Mouse (Mus musculus): ENCODE measurements at regions not wholly inside any gene's neighbourhood (a gene's known extent, or its start where the extent isn't known, plus 50 kb on each side); places are given as distances from the start of the nearest gene placed in this dataset.

DNA sequence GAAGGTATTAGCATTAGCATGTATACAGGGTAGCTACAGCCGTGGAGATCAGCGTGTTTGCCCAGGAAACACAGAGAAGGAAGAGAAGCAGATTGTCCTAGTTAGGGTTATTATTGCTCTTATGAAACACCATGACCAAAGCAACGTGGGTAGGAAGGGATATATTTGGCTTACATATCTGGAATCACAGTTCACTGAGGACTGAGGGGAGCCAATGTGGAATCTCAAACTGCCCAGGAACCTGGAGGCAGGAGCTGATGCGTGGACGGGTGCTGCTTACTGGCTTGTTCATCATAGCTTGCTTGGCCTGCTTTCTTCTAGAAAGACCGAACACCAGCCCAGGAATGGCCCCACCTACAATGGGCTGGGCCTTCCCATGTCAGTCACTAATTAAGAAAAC, 238.4 kb downstream of the Atp23 start:
- 79% methylated on average over 6 of the region's 6 CpGs for WGBS
- H3K27me3 ChIP-seq (ENCODE audit: control insufficient read depth, insufficient read depth, low read length): no peaks in the 10 kb centered on the region
- no peak for ATAC-seq (ENCODE audit: insufficient number of reproducible peaks, insufficient read depth, low FRiP score, low read depth)
- no peaks in the 10 kb centered on the region for H3K36me3 ChIP-seq (ENCODE audit: control insufficient read depth, insufficient read depth, low read length)
- no peak overlapping the region for H3K4me3 ChIP-seq (ENCODE audit: control insufficient read depth in 1 of 2, insufficient read depth in 1 of 2, low read depth in 1 of 2, low read length in 2 of 2)
- no peaks in the 10 kb centered on the region for H3K4me1 ChIP-seq (ENCODE audit: control insufficient read depth in 2 of 2, insufficient read depth in 2 of 2, low read length in 2 of 2)
- H3K4me2 ChIP-seq (ENCODE audit: low read length): no peak overlapping the region
- 0 out of 2 replicates have a peak, but pooled peaks cover 3% of the 10 kb centered on the region for H3K9me3 ChIP-seq (ENCODE audit: control insufficient read depth, low read length)
- no peak overlapping the region for H3K9ac ChIP-seq (ENCODE audit: low read length)
- no peak overlapping the region for H3K27ac ChIP-seq (replicated peaks in 1 of 2; ENCODE audit: control insufficient read depth in 1 of 2, insufficient read depth in 1 of 2, low read depth in 2 of 2, low read length in 2 of 2)

DNA sequence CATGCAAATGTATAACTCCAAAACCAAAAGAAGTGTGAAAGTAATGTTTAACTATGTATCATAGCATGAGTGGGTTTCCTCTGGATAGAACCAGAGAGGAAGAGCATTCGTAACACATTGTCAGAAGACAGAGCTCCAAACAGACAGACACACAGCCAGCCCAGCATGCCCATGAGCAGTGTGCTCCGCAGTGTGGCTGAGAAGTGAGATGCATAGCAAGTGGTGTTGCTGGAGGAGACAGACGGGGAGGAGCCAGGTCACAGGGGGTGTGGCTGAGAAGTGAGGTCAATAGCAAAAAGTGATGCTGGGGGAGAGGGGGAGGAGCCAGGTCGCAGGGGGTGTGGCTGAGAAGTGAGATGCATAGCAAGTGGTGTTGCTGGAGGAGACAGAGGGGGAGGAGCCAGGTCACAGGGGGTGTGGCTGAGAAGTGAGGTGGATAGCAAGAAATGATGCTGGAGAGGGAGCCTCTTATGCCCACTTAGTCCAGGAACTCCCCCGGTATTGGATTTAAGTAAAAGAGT, 240.0 kb downstream of the Atp23 start:
- Histone ChIP-seq H3K27me3 (ENCODE audit: control insufficient read depth, insufficient read depth, low read length) (no peaks in the 10 kb centered on the region), H3K4me2 (ENCODE audit: low read length) (no peak overlapping the region), H3K9ac (ENCODE audit: low read length) (no peak overlapping the region), H3K36me3 (ENCODE audit: control insufficient read depth, insufficient read depth, low read length) (no peaks in the 10 kb centered on the region), H3K27ac (replicated peaks in 1 of 2; ENCODE audit: control insufficient read depth in 1 of 2, insufficient read depth in 1 of 2, low read depth in 2 of 2, low read length in 2 of 2) (no peak overlapping the region), H3K4me3 (ENCODE audit: control insufficient read depth in 1 of 2, insufficient read depth in 1 of 2, low read depth in 1 of 2, low read length in 2 of 2) (no peak overlapping the region), H3K4me1 (ENCODE audit: control insufficient read depth in 2 of 2, insufficient read depth in 2 of 2, low read length in 2 of 2) (no peaks in the 10 kb centered on the region), H3K9me3 (ENCODE audit: control insufficient read depth, low read length) (0 out of 2 replicates have a peak, but pooled peaks cover 3% of the 10 kb centered on the region)
- 49% methylated on average over 5 of the region's 5 CpGs for WGBS
- no peak for ATAC-seq (ENCODE audit: insufficient number of reproducible peaks, insufficient read depth, low FRiP score, low read depth)

DNA sequence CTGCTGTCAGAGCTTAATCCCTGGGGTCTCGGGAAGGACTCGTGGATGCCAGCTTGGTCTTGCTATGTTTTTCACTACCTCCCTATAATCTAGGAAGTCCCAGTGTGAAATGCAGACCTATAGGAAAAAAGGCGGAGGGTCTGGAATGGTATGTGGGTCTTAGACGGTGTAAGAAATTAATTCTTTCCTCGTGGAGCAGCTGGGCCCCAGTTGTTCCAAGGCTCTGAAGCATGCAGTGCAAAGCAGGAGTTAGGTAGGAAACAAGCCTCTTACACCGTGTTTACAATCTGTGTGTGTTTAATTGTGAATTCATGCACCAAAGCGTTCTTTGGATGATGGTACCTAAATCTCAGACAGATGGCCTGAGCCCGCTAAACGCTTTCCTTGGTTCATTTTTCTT, 241.1 kb downstream of the Atp23 start:
- Histone ChIP-seq H3K4me1 (ENCODE audit: control insufficient read depth in 2 of 2, insufficient read depth in 2 of 2, low read length in 2 of 2) (no peaks in the 10 kb centered on the region), H3K4me2 (ENCODE audit: low read length) (no peak overlapping the region), H3K27me3 (ENCODE audit: control insufficient read depth, insufficient read depth, low read length) (no peaks in the 10 kb centered on the region), H3K9me3 (ENCODE audit: control insufficient read depth, low read length) (0 out of 2 replicates have a peak, but pooled peaks cover 3% of the 10 kb centered on the region), H3K27ac (replicated peaks in 1 of 2; ENCODE audit: control insufficient read depth in 1 of 2, insufficient read depth in 1 of 2, low read depth in 2 of 2, low read length in 2 of 2) (no peak overlapping the region), H3K36me3 (ENCODE audit: control insufficient read depth, insufficient read depth, low read length) (no peaks in the 10 kb centered on the region), H3K9ac (ENCODE audit: low read length) (no peak overlapping the region), H3K4me3 (ENCODE audit: control insufficient read depth in 1 of 2, insufficient read depth in 1 of 2, low read depth in 1 of 2, low read length in 2 of 2) (no peak overlapping the region)
- no peak for ATAC-seq (ENCODE audit: insufficient number of reproducible peaks, insufficient read depth, low FRiP score, low read depth)
- WGBS: 80% methylated on average over 9 of the region's 9 CpGs

DNA sequence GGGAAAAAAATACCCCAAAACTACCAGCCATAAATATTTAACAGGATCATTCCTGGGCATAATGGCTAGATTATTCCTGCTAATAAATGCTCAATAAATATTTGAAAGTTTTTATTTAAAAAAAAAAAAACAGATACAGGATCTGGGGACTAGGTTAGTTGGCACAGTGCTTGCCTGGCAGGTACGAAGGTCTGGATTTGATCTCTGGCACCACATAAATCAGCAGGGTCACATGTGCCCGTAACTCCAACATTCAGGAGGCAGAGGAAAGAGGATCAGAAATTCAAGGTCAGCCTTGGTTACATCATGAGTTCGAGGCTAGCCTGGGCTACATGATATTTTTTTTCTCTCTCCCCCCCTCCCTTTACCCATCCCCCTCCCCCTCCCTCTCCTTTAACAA, 248.5 kb downstream of the Atp23 start:
- ATAC-seq (ENCODE audit: insufficient number of reproducible peaks, insufficient read depth, low FRiP score, low read depth): no peak
- Histone ChIP-seq H3K4me1 (ENCODE audit: control insufficient read depth in 2 of 2, insufficient read depth in 2 of 2, low read length in 2 of 2) (no peaks in the 10 kb centered on the region), H3K27ac (replicated peaks in 1 of 2; ENCODE audit: control insufficient read depth in 1 of 2, insufficient read depth in 1 of 2, low read depth in 2 of 2, low read length in 2 of 2) (no peak overlapping the region), H3K27me3 (ENCODE audit: control insufficient read depth, insufficient read depth, low read length) (no peaks in the 10 kb centered on the region), H3K9me3 (ENCODE audit: control insufficient read depth, low read length) (no peaks in the 10 kb centered on the region), H3K4me2 (ENCODE audit: low read length) (no peak overlapping the region), H3K9ac (ENCODE audit: low read length) (no peak overlapping the region), H3K36me3 (ENCODE audit: control insufficient read depth, insufficient read depth, low read length) (no peaks in the 10 kb centered on the region), H3K4me3 (ENCODE audit: control insufficient read depth in 1 of 2, insufficient read depth in 1 of 2, low read depth in 1 of 2, low read length in 2 of 2) (no peak overlapping the region)
- 81% methylated on average over 3 of the region's 3 CpGs for WGBS

DNA sequence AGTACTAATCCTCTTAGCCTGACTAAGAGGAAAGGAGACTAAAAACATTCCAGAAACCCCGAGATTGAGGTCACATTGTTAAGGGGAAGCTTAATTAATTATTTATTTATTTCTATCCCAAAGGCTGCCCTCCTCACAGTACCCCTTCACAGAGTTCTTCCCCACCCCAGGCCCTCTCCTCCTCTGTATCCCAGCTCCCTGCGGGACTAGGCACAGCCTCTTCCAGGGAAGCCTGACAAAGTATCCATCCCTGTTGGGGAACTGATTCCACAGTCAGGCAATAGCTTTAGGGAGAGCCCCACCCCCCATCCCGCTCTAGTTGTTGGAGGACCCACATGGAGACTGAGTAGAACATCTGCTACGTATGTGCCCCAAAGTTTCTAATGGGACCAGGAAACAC, 254.6 kb downstream of the Atp23 start:
- no peak for ATAC-seq (ENCODE audit: insufficient number of reproducible peaks, insufficient read depth, low FRiP score, low read depth)
- WGBS: 36% methylated on average over 4 of the region's 4 CpGs

GRCm38 (mm10) chr10:126641792-126642289, 259.3 kb downstream of the Atp23 start:
- no peaks in the 10 kb centered on the region for H3K27me3 ChIP-seq (ENCODE audit: control insufficient read depth, insufficient read depth, low read length)
- H3K9me3 ChIP-seq (ENCODE audit: control insufficient read depth, low read length): no peaks in the 10 kb centered on the region
- WGBS: 9% methylated on average over 9 of the region's 9 CpGs
- 0 out of 2 replicates have a peak overlapping the region, but pooled peaks have one; percentile 8 for H3K4me2 ChIP-seq (ENCODE audit: low read length)
- H3K4me3 ChIP-seq (ENCODE audit: control insufficient read depth in 1 of 2, insufficient read depth in 1 of 2, low read depth in 1 of 2, low read length in 2 of 2): no peak overlapping the region
- H3K36me3 ChIP-seq (ENCODE audit: control insufficient read depth, insufficient read depth, low read length): no peaks in the 10 kb centered on the region
- no peak for ATAC-seq (ENCODE audit: insufficient number of reproducible peaks, insufficient read depth, low FRiP score, low read depth)
- no peak overlapping the region for H3K9ac ChIP-seq (ENCODE audit: low read length)
- H3K27ac ChIP-seq (replicated peaks in 1 of 2; ENCODE audit: control insufficient read depth in 1 of 2, insufficient read depth in 1 of 2, low read depth in 2 of 2, low read length in 2 of 2): no peak overlapping the region
- no peaks in the 10 kb centered on the region; a peak in 2 of 4 replicates for H3K4me1 ChIP-seq (ENCODE audit: control insufficient read depth in 2 of 2, insufficient read depth in 2 of 2, low read length in 2 of 2)

More for the DNA sequence above, 254.6 kb downstream of the Atp23 start:
- Histone ChIP-seq H3K4me3 (ENCODE audit: control insufficient read depth in 1 of 2, insufficient read depth in 1 of 2, low read depth in 1 of 2, low read length in 2 of 2) (no peak overlapping the region), H3K9me3 (ENCODE audit: control insufficient read depth, low read length) (no peaks in the 10 kb centered on the region), H3K27me3 (ENCODE audit: control insufficient read depth, insufficient read depth, low read length) (no peaks in the 10 kb centered on the region), H3K27ac (replicated peaks in 1 of 2; ENCODE audit: control insufficient read depth in 1 of 2, insufficient read depth in 1 of 2, low read depth in 2 of 2, low read length in 2 of 2) (no peak overlapping the region), H3K36me3 (ENCODE audit: control insufficient read depth, insufficient read depth, low read length) (no peaks in the 10 kb centered on the region), H3K9ac (ENCODE audit: low read length) (no peak overlapping the region), H3K4me2 (ENCODE audit: low read length) (no peak overlapping the region), H3K4me1 (ENCODE audit: control insufficient read depth in 2 of 2, insufficient read depth in 2 of 2, low read length in 2 of 2) (no peaks in the 10 kb centered on the region; a peak in 2 of 4 replicates)

DNA sequence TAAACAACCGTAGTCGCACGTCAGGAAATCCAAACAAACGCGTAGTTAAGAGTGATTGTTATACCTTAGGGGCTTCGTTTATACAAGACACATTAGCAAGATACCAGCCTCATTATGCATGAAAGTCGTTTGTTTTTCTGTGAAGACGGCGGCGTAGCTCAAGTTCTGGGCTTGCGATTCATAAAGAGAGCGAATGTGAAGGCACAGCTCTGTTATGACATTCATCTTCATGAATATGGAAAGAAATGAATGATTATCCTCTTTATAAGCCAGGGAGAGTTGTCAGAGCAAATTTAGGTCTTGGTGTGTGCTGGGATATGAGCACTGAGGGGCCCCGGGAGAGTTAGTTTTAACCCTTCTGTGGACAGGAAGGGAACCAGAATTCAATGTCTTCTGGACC, 266.4 kb downstream of the Atp23 start:
- Histone ChIP-seq H3K9ac (ENCODE audit: low read length) (no peak overlapping the region), H3K4me3 (ENCODE audit: control insufficient read depth in 1 of 2, insufficient read depth in 1 of 2, low read depth in 1 of 2, low read length in 2 of 2) (no peak overlapping the region), H3K36me3 (ENCODE audit: control insufficient read depth, insufficient read depth, low read length) (no peaks in the 10 kb centered on the region), H3K4me1 (ENCODE audit: control insufficient read depth in 2 of 2, insufficient read depth in 2 of 2, low read length in 2 of 2) (no peaks in the 10 kb centered on the region), H3K27me3 (ENCODE audit: control insufficient read depth, insufficient read depth, low read length) (no peaks in the 10 kb centered on the region), H3K9me3 (ENCODE audit: control insufficient read depth, low read length) (no peaks in the 10 kb centered on the region), H3K4me2 (ENCODE audit: low read length) (no peak overlapping the region), H3K27ac (replicated peaks in 1 of 2; ENCODE audit: control insufficient read depth in 1 of 2, insufficient read depth in 1 of 2, low read depth in 2 of 2, low read length in 2 of 2) (no peak overlapping the region)
- 62% methylated on average over 13 of the region's 13 CpGs for WGBS
- ATAC-seq (ENCODE audit: insufficient number of reproducible peaks, insufficient read depth, low FRiP score, low read depth): no peak

DNA sequence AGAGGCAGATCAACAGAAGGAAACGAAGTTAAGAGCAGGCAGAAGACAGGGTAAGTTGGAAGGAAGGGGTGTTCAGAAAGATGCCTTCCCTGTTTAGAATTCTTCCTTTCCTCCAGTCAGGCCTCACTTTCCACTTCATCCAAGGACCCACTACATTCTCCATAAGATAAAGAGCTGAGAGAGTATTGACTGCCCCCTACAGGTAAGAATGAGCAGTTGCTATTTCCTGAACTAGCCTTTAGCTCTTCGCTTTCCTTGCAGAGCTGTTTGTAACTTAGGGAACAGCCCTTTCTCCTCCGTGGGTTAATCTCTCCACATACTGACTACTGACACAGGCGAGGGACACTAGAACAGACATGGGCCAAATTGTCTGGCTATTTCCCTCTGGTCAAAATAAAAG, 273.1 kb downstream of the Atp23 start:
- Histone ChIP-seq H3K9ac (ENCODE audit: low read length) (no peak overlapping the region), H3K27ac (replicated peaks in 1 of 2; ENCODE audit: control insufficient read depth in 1 of 2, insufficient read depth in 1 of 2, low read depth in 2 of 2, low read length in 2 of 2) (no peak overlapping the region), H3K27me3 (ENCODE audit: control insufficient read depth, insufficient read depth, low read length) (no peaks in the 10 kb centered on the region), H3K4me1 (ENCODE audit: control insufficient read depth in 2 of 2, insufficient read depth in 2 of 2, low read length in 2 of 2) (no peaks in the 10 kb centered on the region), H3K36me3 (ENCODE audit: control insufficient read depth, insufficient read depth, low read length) (no peaks in the 10 kb centered on the region), H3K4me3 (ENCODE audit: control insufficient read depth in 1 of 2, insufficient read depth in 1 of 2, low read depth in 1 of 2, low read length in 2 of 2) (no peak overlapping the region), H3K9me3 (ENCODE audit: control insufficient read depth, low read length) (no peaks in the 10 kb centered on the region), H3K4me2 (ENCODE audit: low read length) (no peak overlapping the region)
- WGBS: 25% methylated on average over 4 of the region's 4 CpGs
- ATAC-seq (ENCODE audit: insufficient number of reproducible peaks, insufficient read depth, low FRiP score, low read depth): no peak

All from heart, embryonic 14.5 days (tissue).